In genomic region chr15:16285166-16285565, GRCm38 (mm10) we compare ENCODE assay signal across 24 mouse cellular contexts.
"Had no signal": no experiment of that assay in that cellular context is flagged by ENCODE, and none has a peak within 500 bp of the region (broad histone marks: within the 10 kb centered on the region; RNA-seq: fewer than 3 reads in every experiment).

No protein-coding gene starts in this region.

- DNase-seq: gastrocnemius, postnatal 14 days; gastrocnemius, postnatal 36 days; heart, adult 11 months; heart, adult 2 months; heart, postnatal 14 days; heart, postnatal 36 days; kidney, adult 11 months; kidney, adult 2 months; kidney, adult 9 months; kidney, postnatal 14 days; kidney, postnatal 36 days had no signal

- H3K36me3 ChIP-seq: heart, embryonic 13.5 days; heart, embryonic 15.5 days; hindbrain, embryonic 13.5 days; hindbrain, embryonic 15.5 days; kidney, embryonic 15.5 days; limb, embryonic 10.5 days; limb, embryonic 12.5 days had no signal

- H3K4me2 ChIP-seq: heart, embryonic 11.5 days; heart, embryonic 13.5 days; heart, embryonic 15.5 days; hindbrain, embryonic 13.5 days; hindbrain, embryonic 15.5 days; kidney, embryonic 15.5 days; limb, embryonic 12.5 days had no signal

- H3K27me3 ChIP-seq: heart, embryonic 13.5 days; heart, embryonic 15.5 days; hindbrain, embryonic 13.5 days; hindbrain, embryonic 15.5 days; kidney, embryonic 15.5 days; limb, embryonic 12.5 days had no signal

- H3K9ac ChIP-seq: heart, embryonic 13.5 days; heart, embryonic 15.5 days; hindbrain, embryonic 13.5 days; hindbrain, embryonic 15.5 days; kidney, embryonic 15.5 days; limb, embryonic 12.5 days had no signal

- H3K27ac ChIP-seq: heart, adult 2 months; heart, embryonic 13.5 days; heart, embryonic 15.5 days; hindbrain, embryonic 13.5 days; hindbrain, embryonic 15.5 days; hindbrain, postnatal 0 days; kidney, embryonic 15.5 days; kidney, postnatal 0 days; layer of hippocampus, adult 2 months; left cerebral cortex, adult 2 months; limb, embryonic 10.5 days; limb, embryonic 12.5 days had no signal

- H3K4me1 ChIP-seq: heart, embryonic 13.5 days; heart, embryonic 15.5 days; hindbrain, embryonic 13.5 days; hindbrain, embryonic 15.5 days; kidney, embryonic 15.5 days; limb, embryonic 10.5 days; limb, embryonic 12.5 days had no signal

- H3K4me3 ChIP-seq: heart, adult 2 months; heart, embryonic 13.5 days; heart, embryonic 15.5 days; hindbrain, embryonic 13.5 days; hindbrain, embryonic 15.5 days; kidney, embryonic 15.5 days; layer of hippocampus, adult 2 months; left cerebral cortex, adult 2 months; limb, embryonic 10.5 days; limb, embryonic 12.5 days had no signal

- ATAC-seq: hindbrain, postnatal 0 days; intestine, embryonic 16.5 days had no signal

- H3K9me3 ChIP-seq: heart, embryonic 13.5 days; heart, embryonic 15.5 days; hindbrain, embryonic 13.5 days; hindbrain, embryonic 15.5 days; kidney, embryonic 15.5 days; limb, embryonic 10.5 days; limb, embryonic 12.5 days had no signal
